Mouse (Mus musculus) lung, adult 18-20 months (tissue): Measurements from ENCODE around the gene Klk1b5.
"Not testable (repeated sequence)": the region's sequence is repeated elsewhere in the genome, so short reads cannot be mapped to it uniquely, and the experiment has no call there.

Experiments
- DNase-seq, 2 experiments: peaks; one replicate each; pipeline ENCODE4 v3.0.0; 2022; ENCODE audit warnings: mixed read lengths in 2 of 2

Klk1b5 gene

DNA sequence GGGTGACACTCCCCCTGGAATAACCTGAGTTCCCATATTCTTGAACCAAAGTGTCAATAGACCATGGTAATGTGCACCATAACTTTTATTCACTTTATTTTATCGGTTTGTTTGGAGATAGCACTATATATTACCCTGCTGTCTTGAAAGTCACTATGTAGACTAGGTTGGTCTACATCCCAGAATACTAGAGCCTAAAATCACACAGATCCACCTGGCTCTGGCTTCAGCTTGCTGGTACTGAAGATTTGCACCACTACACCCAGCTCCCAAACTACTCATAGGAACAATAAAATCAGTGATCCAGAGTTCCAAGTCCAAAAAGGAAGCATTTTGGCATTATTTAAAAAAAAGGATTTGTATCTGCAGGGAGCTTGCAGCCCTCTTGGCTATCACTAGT lies at the start of gene Klk1b5:
TSS of gene Klk1b5 (plus strand) at position 301 of the 400 bp plus-strand sequence.
- no peak for DNase-seq

DNA sequence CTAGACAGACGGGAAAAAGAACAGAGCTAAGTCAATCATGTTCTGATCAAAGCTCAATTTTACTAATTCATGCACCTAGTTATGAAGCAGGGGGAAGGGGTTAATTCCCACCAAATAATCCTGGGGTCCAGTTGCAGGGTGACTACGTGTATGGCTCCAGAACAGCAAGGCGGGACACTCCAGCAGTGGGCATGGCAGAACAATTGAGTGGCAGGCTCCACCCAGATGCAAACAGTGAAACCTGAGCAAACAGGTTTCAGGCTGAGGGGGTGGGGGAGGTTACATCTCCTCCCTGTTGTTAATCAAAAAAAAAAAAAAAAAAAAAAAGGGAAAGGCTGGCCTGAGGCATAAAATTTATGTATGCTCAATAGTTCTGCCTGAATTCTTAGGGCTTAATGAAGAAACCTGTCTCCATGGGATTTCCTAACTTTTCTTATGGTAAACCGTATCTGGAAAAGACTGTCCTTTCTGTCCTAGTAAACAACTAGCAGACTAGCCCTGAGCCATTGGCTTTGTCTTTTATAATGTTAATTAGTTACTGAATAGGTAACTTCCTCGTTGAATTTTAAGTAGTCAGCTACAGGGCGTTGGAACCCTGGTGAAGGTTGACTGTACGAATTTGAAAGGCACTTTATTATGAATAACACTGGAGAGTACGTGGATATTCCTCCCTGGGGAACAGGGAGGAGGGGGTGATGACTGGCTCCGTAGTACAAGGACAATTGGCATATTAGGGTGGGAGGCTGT lies 36.3 kb upstream of the Klk1b5 start:
- DNase-seq = peak in 1 of 2 experiments; percentile 14

DNA sequence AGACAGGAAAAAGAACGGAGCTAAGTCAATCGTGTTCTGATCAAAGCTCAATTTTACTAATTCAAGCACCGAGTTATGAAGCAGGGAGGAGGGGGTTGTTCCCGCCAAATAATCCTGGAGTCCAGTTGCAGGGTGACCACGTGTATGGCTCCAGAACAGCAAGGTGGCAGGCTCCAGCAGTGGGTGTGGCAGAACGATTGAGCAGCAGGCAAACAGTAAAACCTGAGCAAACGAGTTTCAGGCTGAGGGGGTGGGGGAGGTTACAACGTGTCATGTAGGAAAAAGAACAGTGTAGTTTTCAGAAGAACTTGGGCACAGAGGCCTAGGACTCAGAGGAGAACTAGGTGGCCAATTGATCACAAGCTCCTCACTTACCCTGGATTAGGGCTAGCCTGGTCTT lies 29.2 kb upstream of the Klk1b5 start:
- peak in 1 of 2 experiments; percentile 15 for DNase-seq

DNA sequence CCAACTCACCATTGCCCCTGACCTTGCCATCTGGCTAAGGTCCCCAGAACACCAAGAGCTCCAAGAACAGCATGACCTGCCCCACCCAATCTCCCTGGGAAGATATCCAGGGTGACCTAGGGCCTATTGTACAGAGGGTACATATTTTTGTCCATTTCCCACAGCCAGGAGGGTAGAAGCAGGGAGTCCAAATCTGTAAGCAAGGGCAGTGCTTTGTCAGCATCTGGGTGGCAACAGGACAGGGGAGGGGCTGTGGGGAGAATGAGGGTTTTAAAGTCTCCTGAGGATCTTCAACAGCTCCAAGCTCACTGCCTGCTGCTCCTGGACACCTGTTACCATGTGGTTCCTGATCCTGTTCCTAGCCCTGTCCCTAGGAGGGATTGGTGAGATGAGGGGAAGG lies 27.8 kb upstream of the Klk1b5 start, which contains the start of gene Klk1b24:
TSS of gene Klk1b24 (plus strand) at position 301 of the 400 bp plus-strand sequence.
- DNase-seq = not testable (repeated sequence)

DNA sequence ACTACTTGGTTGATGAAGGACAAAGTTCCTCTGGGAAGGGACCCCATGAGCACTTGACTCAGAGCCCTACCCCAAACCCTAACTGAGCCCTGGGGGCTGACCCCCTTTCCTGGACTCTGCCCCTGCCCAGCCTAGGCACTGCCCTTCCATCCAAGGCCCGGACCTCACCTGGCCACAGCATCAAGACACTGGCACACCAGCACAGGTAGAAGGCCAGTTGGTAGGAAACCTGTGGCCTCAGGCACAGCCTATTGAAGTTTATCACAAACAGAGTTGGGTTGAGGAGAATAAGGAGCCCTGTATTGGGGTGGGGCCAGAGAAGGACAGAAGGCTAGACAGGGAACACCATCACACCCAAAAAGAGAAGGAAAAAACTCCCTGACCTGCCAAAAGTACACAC lies 22.3 kb upstream of the Klk1b5 start:
- not testable (repeated sequence) for DNase-seq

DNA sequence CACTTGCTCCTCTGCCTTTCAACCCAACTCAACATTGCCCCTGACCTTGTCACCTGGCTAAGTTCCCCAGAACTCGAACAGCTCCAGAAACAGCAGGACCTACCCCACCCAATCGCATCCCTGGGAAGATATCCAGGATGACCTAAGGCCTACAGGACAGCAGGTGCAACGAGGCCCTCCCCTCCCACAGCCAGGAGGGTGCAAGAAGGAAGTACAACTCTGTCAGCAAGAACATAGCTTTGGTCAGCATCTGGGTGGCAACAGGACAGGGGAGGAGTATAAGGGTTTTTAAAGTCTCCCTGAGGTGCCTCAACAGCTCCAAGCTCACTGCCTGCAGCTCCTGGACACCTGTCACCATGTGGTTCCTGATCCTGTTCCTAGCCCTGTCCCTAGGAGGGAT lies 17.9 kb upstream of the Klk1b5 start, which contains the start of gene Klk1b3:
TSS of gene Klk1b3 (plus strand) at position 301 of the 400 bp plus-strand sequence.
- no peak for DNase-seq

DNA sequence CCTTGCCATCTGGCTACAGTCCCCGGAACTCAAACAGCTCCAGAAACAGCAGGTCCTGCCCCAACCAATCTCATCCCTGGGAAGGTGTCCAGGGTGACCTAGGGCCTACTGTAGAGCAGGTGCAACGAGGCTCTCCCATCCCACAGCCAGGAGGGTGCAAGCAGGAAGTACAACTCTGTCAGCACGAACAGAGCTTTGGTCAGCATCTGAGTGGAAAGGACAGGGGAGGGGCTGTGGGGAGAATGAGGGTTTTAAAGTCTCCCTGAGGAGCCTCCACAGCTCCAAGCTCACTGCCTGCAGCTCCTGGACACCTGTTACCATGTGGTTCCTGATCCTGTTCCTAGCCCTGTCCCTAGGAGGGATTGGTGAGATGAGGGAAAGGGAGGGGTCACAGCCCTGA lies 8.6 kb upstream of the Klk1b5 start, which contains the start of gene Klk1b4:
TSS of gene Klk1b4 (plus strand) at position 301 of the 400 bp plus-strand sequence.
- not testable (repeated sequence) for DNase-seq

DNA sequence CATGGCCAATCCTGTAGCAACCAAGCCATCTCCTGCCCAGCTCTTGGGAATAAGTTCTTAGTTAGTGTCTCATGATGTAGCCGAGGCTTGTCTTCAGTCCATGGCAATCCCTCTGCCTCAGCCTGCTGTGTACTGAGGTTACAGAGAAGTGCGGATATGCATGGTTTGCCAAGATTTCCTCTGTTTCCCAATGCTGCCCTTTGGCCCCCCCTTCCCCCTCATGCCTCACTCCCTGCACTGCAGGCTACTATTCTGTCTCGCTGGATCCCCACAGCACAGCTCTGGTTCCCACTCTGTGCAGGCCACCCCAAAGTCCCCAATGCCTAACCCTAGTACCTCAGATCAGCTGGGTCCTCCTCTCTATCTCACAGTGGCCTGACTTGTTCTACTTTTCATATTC lies 7.4 kb upstream of the Klk1b5 start:
- DNase-seq = no peak

DNA sequence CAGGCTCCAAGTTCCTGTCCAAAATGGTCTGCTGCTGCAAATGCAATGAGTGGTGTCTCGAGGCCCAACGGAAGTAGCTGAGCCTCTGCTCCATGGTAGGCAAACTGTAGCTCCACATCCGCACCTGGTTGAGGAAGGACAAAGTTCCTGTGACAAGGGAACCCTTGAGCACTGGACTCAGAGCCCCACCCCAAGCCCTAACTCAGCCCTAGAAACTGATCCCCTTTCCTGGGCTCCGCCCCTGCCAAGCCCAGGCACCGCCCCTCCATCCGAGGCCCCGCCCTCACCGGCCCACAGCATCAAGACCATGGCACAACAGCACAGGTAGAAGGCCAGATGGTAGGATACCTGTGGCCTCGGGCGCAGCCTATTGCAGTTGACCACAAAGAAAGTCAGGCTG lies 5.9 kb downstream of the Klk1b5 start:
- DNase-seq = not testable (repeated sequence)

DNA sequence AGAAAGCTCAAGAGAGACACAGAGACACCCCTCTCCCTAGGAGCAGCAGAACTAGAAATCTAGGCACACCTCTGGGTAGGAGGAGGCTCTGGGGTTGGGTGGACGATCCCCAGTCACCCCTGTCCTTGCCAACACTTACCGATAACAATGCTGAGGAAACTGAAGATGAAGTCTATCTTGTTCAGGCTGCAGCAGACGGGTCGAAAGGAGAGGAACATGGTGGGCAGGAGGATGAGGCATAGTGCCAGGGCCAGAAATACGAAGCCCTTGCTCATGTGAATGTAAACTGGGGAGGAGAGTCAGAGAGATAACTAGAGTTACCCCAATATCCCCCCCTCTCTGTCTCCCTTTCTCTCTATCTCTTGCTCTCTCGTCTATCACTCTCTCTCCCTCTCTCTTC lies 6.6 kb downstream of the Klk1b5 start:
- DNase-seq = not testable (repeated sequence)

DNA sequence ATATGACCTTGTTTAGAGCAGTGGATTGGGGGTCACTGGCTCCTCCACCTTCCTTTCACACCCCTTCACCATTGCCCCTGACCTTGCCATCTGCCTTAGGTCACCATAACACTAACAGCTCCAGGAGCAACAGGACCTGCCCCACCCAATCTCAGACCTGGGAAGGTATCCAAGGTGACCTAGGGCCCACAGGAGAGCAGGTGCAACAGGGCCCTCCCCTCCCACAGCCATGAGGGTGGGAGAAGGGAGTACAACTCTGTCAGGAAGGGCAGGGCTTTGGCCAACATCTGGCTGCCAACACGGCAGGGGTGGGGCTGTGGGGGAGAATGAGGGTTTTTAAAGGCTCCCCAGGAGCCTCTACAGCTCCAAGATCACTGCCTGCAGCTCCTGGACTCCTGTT lies 9.3 kb downstream of the Klk1b5 start, which contains the start of gene Klk1:
TSS of gene Klk1 (plus strand) at position 285 of the 400 bp plus-strand sequence.
- peak in 1 of 2 experiments; percentile 10 for DNase-seq

DNA sequence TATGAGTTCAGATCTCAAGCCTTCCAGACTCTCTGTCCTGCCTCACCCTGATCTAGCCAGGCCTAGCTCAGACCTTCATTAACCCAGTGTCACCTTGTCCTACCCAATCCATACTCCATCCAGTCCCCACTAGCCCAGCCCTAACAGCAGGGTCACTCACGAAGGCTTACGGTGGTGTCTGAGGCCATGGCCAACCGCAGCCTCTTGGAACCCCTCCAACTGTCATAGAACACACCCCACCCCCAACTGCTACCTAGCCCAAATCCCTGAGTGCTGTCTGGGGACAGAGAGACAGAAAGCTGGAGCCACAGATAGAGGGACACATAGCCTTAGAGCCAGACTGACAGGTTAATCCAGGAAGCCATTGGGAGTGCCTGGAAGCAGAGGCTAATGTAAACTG lies 20.2 kb downstream of the Klk1b5 start, which contains the start of gene Gm36864:
TSS of gene Gm36864 (plus strand) at position 269 of the 400 bp plus-strand sequence.
- no peak for DNase-seq

DNA sequence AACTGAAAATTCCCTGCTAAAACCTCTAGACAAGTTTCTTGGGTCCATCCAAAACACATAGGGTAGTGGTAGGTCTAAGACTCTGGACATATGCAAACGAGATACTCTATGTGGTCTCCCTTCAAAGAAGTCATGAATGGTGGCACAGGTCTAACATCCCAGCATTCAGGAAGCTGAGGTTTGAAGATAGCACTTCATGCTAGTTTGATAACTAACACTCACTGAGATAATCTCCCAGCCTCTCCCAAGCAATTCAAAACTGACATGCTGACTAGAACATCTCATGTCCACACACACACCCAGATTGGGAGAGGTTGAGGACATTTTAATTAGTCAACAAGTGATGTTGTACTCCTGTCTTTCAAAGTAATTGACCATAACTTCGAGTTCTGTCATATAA lies 24.2 kb downstream of the Klk1b5 start:
- DNase-seq = no peak

DNA sequence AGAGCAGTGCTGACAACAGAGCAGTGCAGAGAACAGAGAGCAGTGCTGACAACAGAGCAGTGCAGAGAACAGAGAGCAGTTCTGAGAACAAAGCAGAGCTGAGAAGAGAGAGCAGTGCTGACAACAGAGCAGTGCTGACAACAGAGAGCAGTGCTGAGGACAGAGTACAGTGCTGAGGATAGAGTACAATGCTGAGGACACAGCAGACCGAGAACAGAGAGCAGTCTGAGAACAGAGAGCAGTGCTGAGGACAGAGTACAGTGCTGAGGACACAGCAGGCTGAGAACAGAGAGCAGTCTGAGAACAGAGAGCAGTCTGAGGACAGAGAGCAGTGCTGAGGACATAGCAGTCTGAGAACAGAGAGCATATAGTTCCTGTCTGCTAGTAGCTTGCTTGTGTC lies 25.0 kb downstream of the Klk1b5 start:
- no peak for DNase-seq

DNA sequence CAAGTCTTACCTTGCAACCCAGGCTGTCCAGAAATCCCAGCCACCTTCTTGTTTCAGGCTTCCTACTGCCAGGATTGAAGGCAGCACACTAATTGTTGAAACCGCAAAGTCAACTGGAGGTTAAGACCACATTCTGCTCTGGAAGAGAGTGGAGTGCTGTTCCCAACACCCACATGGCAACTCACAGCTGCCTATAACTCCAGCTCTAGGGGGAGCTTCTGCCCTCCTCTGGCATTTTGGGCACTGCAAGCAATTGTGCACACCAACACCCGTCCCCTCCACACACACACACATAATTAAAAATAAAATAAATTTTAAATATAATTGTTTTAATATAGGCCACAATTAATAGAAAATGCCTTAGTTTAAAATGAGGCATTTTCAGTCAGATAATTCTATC lies 25.4 kb downstream of the Klk1b5 start:
- DNase-seq = no peak

DNA sequence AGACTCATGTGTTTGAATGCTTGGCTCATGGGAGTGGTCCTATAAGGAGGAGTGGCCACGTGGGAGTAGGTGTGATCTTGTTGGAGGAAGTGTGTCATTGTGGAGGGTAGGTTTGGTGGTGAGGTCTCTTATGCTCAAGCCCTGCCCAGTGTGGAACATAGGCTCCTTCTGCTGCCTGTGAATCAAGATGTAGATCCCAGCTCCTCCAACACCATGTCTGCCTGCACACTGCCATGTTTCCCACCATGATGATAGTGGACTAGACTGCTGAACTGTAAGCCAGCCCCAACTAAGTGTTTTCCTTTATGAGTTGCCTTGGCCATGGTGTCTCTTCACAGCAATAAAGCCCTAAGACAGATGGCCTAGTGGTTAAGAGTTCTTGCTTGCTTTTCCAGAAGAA lies 28.3 kb downstream of the Klk1b5 start:
- DNase-seq = no peak

DNA sequence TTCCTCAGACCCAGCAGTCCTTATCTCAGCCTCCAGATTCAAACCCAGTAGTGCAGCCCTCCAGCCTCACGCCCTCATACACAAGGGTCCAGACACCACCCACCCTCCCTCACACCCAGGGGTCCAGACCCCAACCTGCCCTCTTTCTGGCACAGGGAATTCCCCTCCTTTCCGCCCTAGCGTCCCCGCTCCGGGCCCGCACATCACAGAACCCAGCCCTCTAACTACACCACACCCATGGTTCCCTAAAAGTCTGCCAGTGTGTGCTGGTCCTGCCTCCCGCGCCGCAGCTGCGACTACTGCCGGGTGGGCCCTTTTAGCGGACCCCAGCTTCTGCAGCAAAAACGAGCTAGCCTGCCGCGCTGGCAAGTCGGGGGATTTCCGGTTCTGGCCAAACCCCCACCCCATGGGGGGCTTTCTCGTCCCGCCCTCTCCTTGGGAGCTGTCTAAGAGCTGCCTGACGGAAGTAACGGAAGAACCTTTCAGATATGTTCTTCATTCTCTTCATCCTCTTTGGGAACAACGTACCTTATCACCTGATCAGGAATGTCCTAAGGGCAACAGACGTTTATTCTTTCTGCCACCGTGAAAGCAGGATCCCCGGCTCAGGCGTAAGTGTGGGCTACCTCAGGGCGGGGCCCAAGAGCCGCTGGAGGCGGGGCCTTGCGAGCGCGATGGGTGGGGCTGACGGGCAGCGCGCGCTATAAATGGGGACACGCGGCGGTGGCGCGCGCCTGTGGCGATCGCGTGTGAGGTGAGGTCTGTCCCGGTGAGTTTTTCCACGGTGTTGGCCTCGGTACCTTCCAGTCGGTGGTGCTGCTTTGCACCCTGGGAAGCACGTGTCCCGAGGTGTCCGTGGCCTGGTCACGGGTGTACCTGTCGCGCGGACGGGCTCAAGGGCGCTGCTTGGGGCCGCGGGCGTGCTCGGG lies 30.6 kb downstream of the Klk1b5 start, which contains the start of the genes 1700028J19Rik and 2410002F23Rik:
TSS of gene 1700028J19Rik (minus strand) at position 641 of the 929 bp plus-strand sequence.
TSS of gene 2410002F23Rik (plus strand) at position 668 of the 929 bp plus-strand sequence.
- DNase-seq = peak; percentile 87 to 89

DNA sequence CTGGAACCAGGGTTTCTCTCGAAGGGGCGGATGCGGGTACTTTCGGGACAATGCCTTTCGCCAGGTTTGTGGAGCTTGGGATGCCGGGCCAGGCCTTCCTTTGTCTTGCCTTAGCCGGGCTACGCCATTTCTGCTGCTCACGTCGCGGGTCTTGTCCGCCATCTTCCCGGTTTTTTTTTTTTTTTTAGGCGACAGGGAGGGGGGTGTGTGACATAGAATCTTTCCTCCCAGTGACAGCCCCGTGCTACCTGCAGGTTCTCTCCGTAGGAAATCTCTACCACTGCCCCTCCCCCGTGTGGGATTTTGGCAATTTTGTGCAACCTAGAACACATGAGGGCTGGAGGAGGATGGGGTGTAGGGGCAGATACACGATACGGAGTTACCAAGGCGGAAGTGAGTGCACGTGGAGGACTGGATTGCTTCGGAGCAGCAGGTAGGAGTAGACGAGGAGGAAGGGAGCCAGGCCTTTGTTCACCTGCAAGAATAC lies 31.3 kb downstream of the Klk1b5 start:
- peak; percentile 39 to 44 for DNase-seq

DNA sequence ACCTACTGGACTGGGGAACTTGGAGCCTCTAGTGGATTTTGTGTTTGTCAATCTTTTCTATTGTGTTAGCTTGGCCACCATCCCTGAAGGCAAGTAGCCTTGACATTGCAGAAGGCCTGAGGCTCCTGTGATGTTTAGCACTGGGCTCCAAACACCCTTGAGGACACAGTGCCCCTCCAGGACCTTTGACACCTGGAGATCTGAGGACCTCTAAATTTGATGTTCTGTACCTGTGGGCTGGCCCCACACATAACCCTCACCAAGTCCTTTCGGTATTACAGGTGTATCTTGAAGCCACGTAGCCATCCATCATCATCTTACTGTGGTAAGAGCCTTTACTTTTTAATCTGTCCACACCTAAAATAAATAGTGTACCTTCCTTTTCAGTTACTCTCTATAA lies 32.2 kb downstream of the Klk1b5 start:
- no peak for DNase-seq

DNA sequence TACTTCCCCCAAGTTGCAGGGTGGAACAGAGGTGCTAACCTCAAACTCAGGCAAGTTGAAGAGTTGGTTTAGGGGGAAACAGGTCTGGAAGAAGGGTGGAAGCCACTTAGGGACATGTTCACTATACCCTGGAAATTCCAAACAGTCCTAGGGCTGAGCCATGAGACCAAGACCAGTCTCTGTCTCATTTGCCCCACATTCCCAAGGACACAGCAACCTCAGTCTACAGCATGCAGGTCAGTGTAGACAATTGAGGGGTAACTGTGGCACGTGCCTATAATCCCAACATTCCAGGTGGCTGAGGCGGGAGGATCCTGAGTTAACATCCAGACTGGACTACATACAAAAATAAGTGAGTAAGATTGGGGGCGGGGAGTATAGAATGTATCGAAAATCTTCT lies 33.5 kb downstream of the Klk1b5 start:
- DNase-seq = no peak

DNA sequence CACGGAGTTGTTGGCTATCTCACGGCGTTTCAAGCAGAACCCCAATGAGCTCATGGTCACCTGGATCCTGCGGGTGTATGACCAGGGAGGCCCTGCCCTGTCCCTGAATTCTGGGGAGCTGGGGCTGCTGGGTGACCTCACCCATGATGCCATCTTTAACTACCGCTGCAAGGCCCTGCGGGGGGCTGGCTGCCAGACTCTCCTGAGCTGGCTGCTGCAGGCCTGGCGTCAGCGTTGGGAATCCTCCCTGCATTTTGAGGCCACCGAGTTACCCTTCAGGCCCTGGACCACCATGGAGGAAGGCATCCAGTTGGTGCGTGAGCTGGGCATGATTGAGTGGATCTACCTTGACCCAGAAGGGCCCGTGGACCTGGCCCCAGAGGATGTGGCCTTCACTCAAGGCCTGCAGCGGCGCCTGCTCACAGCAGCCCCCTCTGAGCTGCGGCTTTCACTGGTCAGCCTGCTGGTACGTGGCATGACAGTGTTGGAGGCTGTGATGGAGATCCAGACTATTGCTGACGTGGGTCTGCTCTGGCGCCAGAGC lies 35.1 kb downstream of the Klk1b5 start:
- not testable (repeated sequence) for DNase-seq

DNA sequence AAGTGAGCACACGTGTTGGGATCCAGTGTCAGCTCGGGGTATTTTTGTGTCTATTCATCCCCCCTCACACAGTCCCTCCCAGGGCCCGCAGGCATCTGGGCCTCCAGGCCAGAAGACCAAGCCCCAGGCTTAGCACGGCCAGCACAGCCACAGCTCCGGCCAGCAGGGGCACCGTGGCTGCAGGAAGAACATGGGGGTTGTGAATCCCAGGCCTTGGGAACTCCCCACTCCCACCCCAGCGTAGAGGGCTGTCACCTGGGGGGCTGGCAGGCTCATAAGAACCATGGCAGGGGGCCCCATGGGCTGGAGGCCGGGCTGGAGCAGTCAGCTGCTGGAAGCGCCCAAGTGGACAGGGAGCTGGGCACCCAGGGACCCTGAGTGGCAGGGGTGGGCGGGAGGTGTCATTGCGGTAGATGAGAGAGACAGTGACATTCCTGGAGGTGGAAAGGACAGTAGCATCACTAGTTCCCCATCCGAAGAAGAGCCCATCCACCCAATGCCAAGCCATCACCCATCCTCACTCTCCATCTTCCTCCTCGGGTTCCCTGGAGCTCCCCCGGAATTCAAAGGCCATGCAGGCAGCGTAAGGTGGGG lies 37.4 kb downstream of the Klk1b5 start:
- no peak for DNase-seq
